Mouse (Mus musculus) retina, embryonic 14.5 days (tissue): ENCODE measurements around the gene Dnajc22.
"Not testable (repeated sequence)": the region's sequence is repeated elsewhere in the genome, so short reads cannot be mapped to it uniquely, and the experiment has no call there.

Experiments
- DNase-seq: peaks from one replicate; pipeline ENCODE4 v3.0.0-alpha.2; 2015; ENCODE audit warnings: low spot score

Gene Dnajc22

GRCm38 (mm10) chr15:99092870-99093269 is at the start of gene Dnajc22:
TSS of gene Dnajc22 (plus strand) at chr15:99093170.
- DNase-seq, result no peak

GRCm38 (mm10) chr15:99044854-99045253 is 48.1 kb upstream of the Dnajc22 start:
- DNase-seq, result no peak

GRCm38 (mm10) chr15:99045734-99046133 is 47.2 kb upstream of the Dnajc22 start:
- not testable (repeated sequence) for DNase-seq

GRCm38 (mm10) chr15:99049473-99050253 is 43.3 kb upstream of the Dnajc22 start:
- peak; percentile 87 for DNase-seq

- DNase-seq, result no peak
Observed at GRCm38 (mm10) chr15:99053373-99053772, 39.6 kb upstream of the Dnajc22 start.

GRCm38 (mm10) chr15:99055040-99055439 is 37.9 kb upstream of the Dnajc22 start, which contains the start of gene Prph:
TSS of gene Prph (plus strand) at chr15:99055174.
- DNase-seq, result no peak

GRCm38 (mm10) chr15:99055511-99055961 is 37.4 kb upstream of the Dnajc22 start:
- DNase-seq, result peak; percentile 46

- DNase-seq, result peak; percentile 63
Observed at GRCm38 (mm10) chr15:99056332-99056731, 36.6 kb upstream of the Dnajc22 start.

- no peak for DNase-seq
Observed at GRCm38 (mm10) chr15:99065557-99066165, 27.3 kb upstream of the Dnajc22 start.

GRCm38 (mm10) chr15:99071988-99072387 is 21.0 kb upstream of the Dnajc22 start:
- no peak for DNase-seq

- DNase-seq, result no peak
Observed at GRCm38 (mm10) chr15:99074019-99074599, 18.9 kb upstream of the Dnajc22 start, which contains the start of gene Troap. TSS of gene Troap (plus strand) at chr15:99074575.

- peak; percentile 98 for DNase-seq
Observed at GRCm38 (mm10) chr15:99074600-99075333, 18.2 kb upstream of the Dnajc22 start.

- not testable (repeated sequence) for DNase-seq
Observed at GRCm38 (mm10) chr15:99076011-99076410, 17.0 kb upstream of the Dnajc22 start.

GRCm38 (mm10) chr15:99078181-99078910 is 14.6 kb upstream of the Dnajc22 start:
- no peak for DNase-seq

- no peak for DNase-seq
Observed at GRCm38 (mm10) chr15:99079804-99080203, 13.2 kb upstream of the Dnajc22 start.

- no peak for DNase-seq
Observed at GRCm38 (mm10) chr15:99082322-99082721, 10.6 kb upstream of the Dnajc22 start.

GRCm38 (mm10) chr15:99082840-99083239 is 10.1 kb upstream of the Dnajc22 start:
- no peak for DNase-seq

- DNase-seq, result peak; percentile 75
Observed at GRCm38 (mm10) chr15:99083258-99083657, 9.7 kb upstream of the Dnajc22 start.

GRCm38 (mm10) chr15:99083867-99084557 is 9.0 kb upstream of the Dnajc22 start:
- DNase-seq, result no peak

- DNase-seq, result no peak
Observed at GRCm38 (mm10) chr15:99084618-99085017, 8.4 kb upstream of the Dnajc22 start.

GRCm38 (mm10) chr15:99085997-99086396 is 7.0 kb upstream of the Dnajc22 start:
- no peak for DNase-seq
